Comparison of ENCODE assay signal across 15 mouse cellular contexts in the genomic region with DNA sequence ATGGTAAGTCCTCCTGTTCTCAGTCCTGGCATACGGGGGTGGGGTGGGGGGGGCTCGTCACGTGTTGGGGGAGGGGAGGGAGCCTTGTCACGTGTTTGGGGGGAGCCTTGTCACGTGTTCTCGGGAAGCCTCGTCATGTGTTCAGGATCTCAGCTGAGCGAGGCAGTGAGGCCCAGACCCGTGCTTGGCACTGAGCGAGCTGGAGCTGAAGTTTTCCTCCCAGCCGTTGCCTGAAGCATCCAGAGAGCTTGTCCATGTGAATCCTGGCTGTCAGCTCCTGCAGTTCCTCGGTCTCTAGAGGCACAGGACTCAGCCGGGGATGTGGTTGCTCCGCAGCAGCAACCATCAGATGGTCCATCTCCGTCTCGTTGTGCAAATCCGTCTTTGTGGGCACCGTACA. TPM values are rescaled to one million over a fixed set of nuclear protein-coding genes. Genes with fewer than 3 reads are reported as not detected.
A peak's percentile ranks its signal among the peaks of the same experiment; 100 is the strongest.
DNase-seq lines count a peak whose midpoint lies in the region; ATAC-seq and TF ChIP-seq lines count a peak whose summit lies in the region.
"Had no signal": no experiment of that assay in that cellular context is flagged by ENCODE, and none has a peak within 500 bp of the region (broad histone marks: within the 10 kb centered on the region; RNA-seq: fewer than 3 reads in every experiment).

No protein-coding gene starts in this region.

- no peak for ATAC-seq in hindbrain, embryonic 11.5 days (ENCODE audit: low FRiP score)
- peak; percentile 46 for ATAC-seq in hindbrain, embryonic 16.5 days
- ATAC-seq in megakaryocyte-erythroid progenitor cell, adult 5-6 weeks (replicated peaks; ENCODE audit: low FRiP score, low TSS enrichment, poor library complexity, severe bottlenecking) = no peak
- ATAC-seq: activated CD4-positive, CD25-positive, alpha-beta regulatory T cell, adult 4 months had no signal

- H3K9me3 ChIP-seq in hindbrain, embryonic 10.5 days = 0 out of 2 replicates have a peak, but pooled peaks cover 3% of the 10 kb centered on the region
- H3K9me3 ChIP-seq in hindbrain, embryonic 11.5 days (ENCODE audit: control insufficient read depth, low read length) = no peaks in the 10 kb centered on the region
- no peaks in the 10 kb centered on the region for H3K9me3 ChIP-seq in ES-E14 (ENCODE audit: control insufficient read depth, insufficient read depth, low read depth, low read length)
- H3K9me3 ChIP-seq in hindbrain, embryonic 16.5 days (ENCODE audit: control insufficient read depth, low read length) = no peaks in the 10 kb centered on the region

- in situ Hi-C loops in ES-E14 (cut with MboI; ENCODE audit: low sequenced_read_pairs in 2 of 2, unreplicated experiment in 2 of 2) = no loop called here

- peak overlapping the region; percentile 64; the same call in 1 of the 2 replicates for H3K27ac ChIP-seq in hindbrain, embryonic 10.5 days
- no peak overlapping the region for H3K27ac ChIP-seq in hindbrain, embryonic 11.5 days (ENCODE audit: low read depth, low read length)
- H3K27ac ChIP-seq in ES-E14 (ENCODE audit: insufficient read depth, low read depth, low read length, poor library complexity, severe bottlenecking) = no peak overlapping the region
- peak overlapping the region; percentile 56 for H3K27ac ChIP-seq in hindbrain, embryonic 16.5 days (ENCODE audit: low read depth, low read length)

- peaks cover 44% of the 10 kb centered on the region for H3K4me1 ChIP-seq in hindbrain, embryonic 10.5 days (replicated peaks)
- peaks cover 5% of the 10 kb centered on the region for H3K4me1 ChIP-seq in hindbrain, embryonic 11.5 days (replicated peaks; ENCODE audit: control insufficient read depth, insufficient read depth, low read length)
- peaks cover 6 to 38% of the 10 kb centered on the region in 2 experiments for H3K4me1 ChIP-seq in ES-E14 (ENCODE audit: control insufficient read depth in 2 of 2, insufficient read depth in 2 of 2, low read length in 2 of 2, poor library complexity in 1 of 2)
- peaks cover 38% of the 10 kb centered on the region for H3K4me1 ChIP-seq in hindbrain, embryonic 16.5 days (ENCODE audit: control insufficient read depth, insufficient read depth, low read depth, low read length)

- H3K9ac ChIP-seq in hindbrain, embryonic 11.5 days (ENCODE audit: low read depth, low read length) = no peak overlapping the region
- peak overlapping the region; percentile 29 for H3K9ac ChIP-seq in ES-E14 (ENCODE audit: insufficient read depth, low read depth, low read length, poor library complexity, severe bottlenecking)
- no peak overlapping the region for H3K9ac ChIP-seq in hindbrain, embryonic 16.5 days (ENCODE audit: low read depth, low read length)

- no peak overlapping the region for H3K4me3 ChIP-seq in hindbrain, embryonic 10.5 days
- no peak overlapping the region for H3K4me3 ChIP-seq in hindbrain, embryonic 11.5 days (ENCODE audit: low read depth, low read length)
- H3K4me3 ChIP-seq in ES-E14 (ENCODE audit: insufficient read depth in 1 of 2, low read depth in 1 of 2, low read length in 2 of 2, poor library complexity in 1 of 2, severe bottlenecking in 1 of 2) = no peak overlapping the region
- H3K4me3 ChIP-seq in hindbrain, embryonic 16.5 days (ENCODE audit: low read length) = no peak overlapping the region

- H3K36me3 ChIP-seq in hindbrain, embryonic 10.5 days = 0 out of 2 replicates have a peak, but pooled peaks cover 5% of the 10 kb centered on the region
- no peaks in the 10 kb centered on the region for H3K36me3 ChIP-seq in hindbrain, embryonic 11.5 days (ENCODE audit: control insufficient read depth, insufficient read depth, low read length)
- no peaks in the 10 kb centered on the region for H3K36me3 ChIP-seq in ES-E14 (ENCODE audit: control insufficient read depth, insufficient read depth, low read length, poor library complexity, severe bottlenecking)
- no peaks in the 10 kb centered on the region for H3K36me3 ChIP-seq in hindbrain, embryonic 16.5 days (ENCODE audit: control insufficient read depth, insufficient read depth, low read length)

- no peak overlapping the region for H3K4me2 ChIP-seq in hindbrain, embryonic 11.5 days (replicated peaks; ENCODE audit: low read depth, low read length)
- peak overlapping the region; percentile 25 for H3K4me2 ChIP-seq in hindbrain, embryonic 16.5 days (ENCODE audit: low read length)

- DNase-seq in cerebellum, adult 9-10 months = peak; percentile 43
- no peak for DNase-seq in cerebellum, postnatal 4 days (ENCODE audit: low spot score in 2 of 2)
- no peak for DNase-seq in hindbrain, embryonic 10.5 days (ENCODE audit: low spot score)
- no peak for DNase-seq in hindbrain, embryonic 11.5 days (ENCODE audit: low spot score)
- DNase-seq in ES-E14 (ENCODE audit: low read depth, low spot score) = no peak
- DNase-seq in lung, postnatal 10 days = no peak
- DNase-seq: adrenal gland, postnatal 36 days; kidney, adult 8-10 months; kidney, postnatal 4 days; lung, adult 2 months; right cerebral cortex, postnatal 4 days; thymus, postnatal 4 days had no signal

- 79% methylated on average over 18 of the region's 18 CpGs for WGBS in hindbrain, embryonic 10.5 days
- WGBS in hindbrain, embryonic 11.5 days = 76% methylated on average over 18 of the region's 18 CpGs
- 52% methylated on average over 18 of the region's 18 CpGs for WGBS in hindbrain, embryonic 16.5 days

- no peaks in the 10 kb centered on the region for H3K27me3 ChIP-seq in hindbrain, embryonic 10.5 days (ENCODE audit: insufficient read depth, poor library complexity, severe bottlenecking)
- H3K27me3 ChIP-seq in hindbrain, embryonic 11.5 days (ENCODE audit: control insufficient read depth, insufficient read depth, low read length) = no peaks in the 10 kb centered on the region
- H3K27me3 ChIP-seq in hindbrain, embryonic 16.5 days (replicated peaks; ENCODE audit: control insufficient read depth, insufficient read depth, low read length) = no peaks in the 10 kb centered on the region

TF ChIP-seq in ES-E14, 5 proteins besides CTCF, POLR2A, EP300 and RAD21:
- TF ChIP-seq MAFK (IDR thresholded peaks at IDR 0.05; ENCODE audit: insufficient read depth, low read depth, low read length) (no peak), HCFC1 (IDR thresholded peaks at IDR 0.05; ENCODE audit: borderline replicate concordance, insufficient read depth, low read length) (no peak), CHD2 (IDR thresholded peaks at IDR 0.05; ENCODE audit: low read depth, low read length) (no peak), ZC3H11A (IDR thresholded peaks at IDR 0.05; ENCODE audit: borderline replicate concordance, low read depth, low read length) (no peak), ZNF384 (IDR thresholded peaks at IDR 0.05; ENCODE audit: low read depth, low read length) (no peak)

RNA-seq across cellular contexts. Expression of a gene that starts 19.8 kb away (rescaled TPM):
- 36.0 and 57.4 TPM in 2 replicates for polyA plus RNA-seq in hindbrain, embryonic 10.5 days (2016; fragmentation: Nextera tagmentation; extraction: Ambion mirVana)
- polyA plus RNA-seq in hindbrain, embryonic 11.5 days (2014; fragmentation: Nextera tagmentation; extraction: Ambion mirVana) = 33.0 and 42.6 TPM in 2 replicates
- 115 and 254 TPM in 2 replicates for total RNA-seq in ES-E14 (2012; rRNA removed)
- polyA plus RNA-seq in hindbrain, embryonic 16.5 days (2015; fragmentation: Nextera tagmentation; extraction: Ambion mirVana) = 60.4 and 66.6 TPM in 2 replicates
- 30.8 and 31.2 TPM in 2 replicates for total RNA-seq in megakaryocyte-erythroid progenitor cell, adult 5-6 weeks (2014; fragmentation: Nextera tagmentation)
- 23.3 and 30.4 TPM in 2 replicates for total RNA-seq in megakaryocyte-erythroid progenitor cell, adult 5-6 weeks (2017)

Comparison
In these comparisons a context has a peak if more than half of its experiments do, and no peak if none do; other contexts are left out.
1. H3K27ac ChIP-seq: peak in hindbrain, embryonic 10.5 days (single experiment) and hindbrain, embryonic 16.5 days (single experiment); none in hindbrain, embryonic 11.5 days (single experiment) and ES-E14 (single experiment).